Mouse (Mus musculus): ENCODE data around the gene Ppp1r15a. TPM values are rescaled to one million over a fixed set of nuclear protein-coding genes. Genes with fewer than 3 reads are reported as not detected.

Gene Ppp1r15a
- polyA plus RNA-seq, 1 experiment from 2014 or later: 14.2 TPM

- H3K9ac ChIP-seq (replicated peaks; ENCODE audit: low read depth, low read length): no peak overlapping the region
- no peaks in the 10 kb centered on the region for H3K9me3 ChIP-seq (ENCODE audit: control insufficient read depth, low read length)
- no peaks in the 10 kb centered on the region for H3K36me3 ChIP-seq (ENCODE audit: control insufficient read depth, insufficient read depth, low read length)
- H3K4me1 ChIP-seq (ENCODE audit: control insufficient read depth, insufficient read depth, low read length): no peaks in the 10 kb centered on the region
- H3K4me3 ChIP-seq (ENCODE audit: low read depth, low read length): no peak overlapping the region
- H3K27me3 ChIP-seq (ENCODE audit: control insufficient read depth, insufficient read depth, low read length): no peaks in the 10 kb centered on the region
- WGBS: 35% methylated on average over 16 of the region's 16 CpGs
- no peak for ATAC-seq (ENCODE audit: low read depth)
- H3K27ac ChIP-seq (ENCODE audit: low read depth, low read length): no peak overlapping the region
- H3K4me2 ChIP-seq (ENCODE audit: low read depth, low read length): no peak overlapping the region
Observed at GRCm38 (mm10) chr7:45515436-45515835, 10.6 kb downstream of the Ppp1r15a start.

DNA sequence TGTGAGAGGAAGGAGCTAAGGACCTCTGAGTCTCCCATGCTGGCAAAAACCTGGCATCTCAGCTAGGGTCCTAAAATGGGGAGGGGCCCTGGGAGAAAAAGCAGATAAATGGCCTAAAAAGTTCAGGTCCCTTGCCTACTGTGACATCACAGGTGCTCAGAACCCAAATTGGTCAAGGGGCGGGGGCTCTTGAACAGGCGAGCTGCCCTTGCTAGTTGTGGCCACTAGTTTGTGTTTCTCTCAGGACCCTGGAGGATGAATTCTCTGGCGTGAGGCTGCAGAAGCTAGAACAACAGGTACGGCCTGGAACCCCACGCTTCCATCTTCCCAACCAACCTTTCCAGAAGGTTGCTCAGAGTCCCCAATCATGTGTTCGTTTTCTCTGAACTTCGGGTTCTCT is 11.7 kb downstream of the Ppp1r15a start:
- H3K4me1 ChIP-seq (ENCODE audit: control insufficient read depth, insufficient read depth, low read length): peaks cover 3% of the 10 kb centered on the region
- 89% methylated on average over 7 of the region's 7 CpGs for WGBS

GRCm38 (mm10) chr7:45509912-45510787 is 15.9 kb downstream of the Ppp1r15a start, which contains the start of gene Nucb1:
TSS of gene Nucb1 (minus strand) at chr7:45510406.
- peak within 1 kb of the TSS; percentile 8 for H3K27ac ChIP-seq (ENCODE audit: low read depth, low read length)
- under 1% methylated on average over 44 of the region's 44 CpGs for WGBS
- no peaks in the 10 kb centered on the region for H3K9me3 ChIP-seq (ENCODE audit: control insufficient read depth, low read length)
- peak within 1 kb of the TSS; percentile 97 for H3K4me2 ChIP-seq (ENCODE audit: low read depth, low read length)
- peak within 1 kb of the TSS; percentile 68 for H3K4me3 ChIP-seq (ENCODE audit: low read depth, low read length)
- H3K4me1 ChIP-seq (ENCODE audit: control insufficient read depth, insufficient read depth, low read length): peaks cover 10% of the 10 kb centered on the region
- H3K9ac ChIP-seq (replicated peaks; ENCODE audit: low read depth, low read length): peak within 1 kb of the TSS; percentile 76
- no peaks in the 10 kb centered on the region for H3K27me3 ChIP-seq (ENCODE audit: control insufficient read depth, insufficient read depth, low read length)
- ATAC-seq (ENCODE audit: low read depth): peak; percentile 92
- no peaks in the 10 kb centered on the region for H3K36me3 ChIP-seq (ENCODE audit: control insufficient read depth, insufficient read depth, low read length)

More for the DNA sequence above, 11.7 kb downstream of the Ppp1r15a start:
- Histone ChIP-seq H3K4me2 (ENCODE audit: low read depth, low read length) (no peak overlapping the region), H3K27ac (ENCODE audit: low read depth, low read length) (no peak overlapping the region), H3K36me3 (ENCODE audit: control insufficient read depth, insufficient read depth, low read length) (no peaks in the 10 kb centered on the region), H3K9ac (replicated peaks; ENCODE audit: low read depth, low read length) (no peak overlapping the region), H3K27me3 (ENCODE audit: control insufficient read depth, insufficient read depth, low read length) (no peaks in the 10 kb centered on the region), H3K4me3 (ENCODE audit: low read depth, low read length) (no peak overlapping the region), H3K9me3 (ENCODE audit: control insufficient read depth, low read length) (no peaks in the 10 kb centered on the region)
- ATAC-seq (ENCODE audit: low read depth): no peak

GRCm38 (mm10) chr7:45509181-45509882 is 16.7 kb downstream of the Ppp1r15a start:
- H3K4me1 ChIP-seq (ENCODE audit: control insufficient read depth, insufficient read depth, low read length): peaks cover 10% of the 10 kb centered on the region
- 37% methylated on average over 19 of the region's 19 CpGs for WGBS
- peak overlapping the region; percentile 76 for H3K9ac ChIP-seq (replicated peaks; ENCODE audit: low read depth, low read length)
- no peak; the same call in none of the 2 replicates for ATAC-seq (ENCODE audit: low read depth)
- peak overlapping the region; percentile 97 for H3K4me2 ChIP-seq (ENCODE audit: low read depth, low read length)
- H3K27ac ChIP-seq (ENCODE audit: low read depth, low read length): peak overlapping the region; percentile 8; the same call in 1 of the 2 replicates
- no peaks in the 10 kb centered on the region for H3K9me3 ChIP-seq (ENCODE audit: control insufficient read depth, low read length)
- no peaks in the 10 kb centered on the region for H3K27me3 ChIP-seq (ENCODE audit: control insufficient read depth, insufficient read depth, low read length)
- H3K36me3 ChIP-seq (ENCODE audit: control insufficient read depth, insufficient read depth, low read length): no peaks in the 10 kb centered on the region
- H3K4me3 ChIP-seq (ENCODE audit: low read depth, low read length): peak overlapping the region; percentile 68

GRCm38 (mm10) chr7:45508561-45508960 is 17.5 kb downstream of the Ppp1r15a start:
- no peak overlapping the region for H3K4me3 ChIP-seq (ENCODE audit: low read depth, low read length)
- no peak for ATAC-seq (ENCODE audit: low read depth)
- no peak overlapping the region for H3K9ac ChIP-seq (replicated peaks; ENCODE audit: low read depth, low read length)
- H3K4me1 ChIP-seq (ENCODE audit: control insufficient read depth, insufficient read depth, low read length): peaks cover 10% of the 10 kb centered on the region
- H3K9me3 ChIP-seq (ENCODE audit: control insufficient read depth, low read length): no peaks in the 10 kb centered on the region
- no peaks in the 10 kb centered on the region for H3K36me3 ChIP-seq (ENCODE audit: control insufficient read depth, insufficient read depth, low read length)
- WGBS: 82% methylated on average over 6 of the region's 6 CpGs
- no peaks in the 10 kb centered on the region for H3K27me3 ChIP-seq (ENCODE audit: control insufficient read depth, insufficient read depth, low read length)
- no peak overlapping the region for H3K27ac ChIP-seq (ENCODE audit: low read depth, low read length)
- no peak overlapping the region; the same call in 1 of the 2 replicates for H3K4me2 ChIP-seq (ENCODE audit: low read depth, low read length)

DNA sequence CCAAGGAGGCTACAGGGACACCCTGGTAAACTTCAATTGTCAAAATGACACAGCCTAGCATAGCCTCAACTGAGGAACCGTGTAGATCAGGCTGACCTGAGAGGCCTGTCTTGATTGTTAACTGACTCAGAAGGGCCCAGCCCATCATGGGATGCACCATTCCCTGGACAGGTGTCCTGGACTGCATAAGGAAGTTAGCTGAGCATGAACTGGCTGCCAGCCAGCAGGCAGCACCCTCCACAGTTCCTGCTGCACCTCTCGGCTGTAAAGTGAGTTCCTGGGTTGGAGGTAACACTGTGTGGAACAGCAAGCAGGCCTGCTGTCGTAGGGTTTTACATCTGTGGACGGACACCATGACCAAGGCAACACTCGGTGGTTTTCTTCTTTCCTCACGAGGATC is 18.5 kb downstream of the Ppp1r15a start:
- ATAC-seq (ENCODE audit: low read depth): no peak
- Histone ChIP-seq H3K4me2 (ENCODE audit: low read depth, low read length) (no peak overlapping the region), H3K4me3 (ENCODE audit: low read depth, low read length) (no peak overlapping the region), H3K9ac (replicated peaks; ENCODE audit: low read depth, low read length) (no peak overlapping the region), H3K27ac (ENCODE audit: low read depth, low read length) (no peak overlapping the region), H3K27me3 (ENCODE audit: control insufficient read depth, insufficient read depth, low read length) (no peaks in the 10 kb centered on the region), H3K36me3 (ENCODE audit: control insufficient read depth, insufficient read depth, low read length) (0 out of 2 replicates have a peak, but pooled peaks cover 2% of the 10 kb centered on the region), H3K9me3 (ENCODE audit: control insufficient read depth, low read length) (no peaks in the 10 kb centered on the region), H3K4me1 (ENCODE audit: control insufficient read depth, insufficient read depth, low read length) (peaks cover 10% of the 10 kb centered on the region)
- WGBS: 91% methylated on average over 6 of the region's 6 CpGs

- Histone ChIP-seq H3K9ac (replicated peaks; ENCODE audit: low read depth, low read length) (no peak overlapping the region), H3K4me1 (ENCODE audit: control insufficient read depth, insufficient read depth, low read length) (no peaks in the 10 kb centered on the region), H3K4me3 (ENCODE audit: low read depth, low read length) (no peak overlapping the region), H3K36me3 (ENCODE audit: control insufficient read depth, insufficient read depth, low read length) (peaks cover 51% of the 10 kb centered on the region), H3K4me2 (ENCODE audit: low read depth, low read length) (no peak overlapping the region), H3K27ac (ENCODE audit: low read depth, low read length) (no peak overlapping the region), H3K27me3 (ENCODE audit: control insufficient read depth, insufficient read depth, low read length) (no peaks in the 10 kb centered on the region), H3K9me3 (ENCODE audit: control insufficient read depth, low read length) (no peaks in the 10 kb centered on the region)
- ATAC-seq (ENCODE audit: low read depth): no peak
- 99% methylated on average over 6 of the region's 6 CpGs for WGBS
Observed at GRCm38 (mm10) chr7:45498427-45498826, 27.6 kb downstream of the Ppp1r15a start.

GRCm38 (mm10) chr7:45494548-45494947 is 31.5 kb downstream of the Ppp1r15a start:
- ATAC-seq (ENCODE audit: low read depth): no peak
- H3K9me3 ChIP-seq (ENCODE audit: control insufficient read depth, low read length): no peaks in the 10 kb centered on the region
- peaks cover 4% of the 10 kb centered on the region; the same call in 1 of the 2 replicates for H3K4me1 ChIP-seq (ENCODE audit: control insufficient read depth, insufficient read depth, low read length)
- no peak overlapping the region for H3K27ac ChIP-seq (ENCODE audit: low read depth, low read length)
- peaks cover 55% of the 10 kb centered on the region for H3K36me3 ChIP-seq (ENCODE audit: control insufficient read depth, insufficient read depth, low read length)
- H3K4me2 ChIP-seq (ENCODE audit: low read depth, low read length): no peak overlapping the region
- no peak overlapping the region for H3K9ac ChIP-seq (replicated peaks; ENCODE audit: low read depth, low read length)
- H3K4me3 ChIP-seq (ENCODE audit: low read depth, low read length): no peak overlapping the region
- 86% methylated on average over 9 of the region's 9 CpGs for WGBS
- no peaks in the 10 kb centered on the region for H3K27me3 ChIP-seq (ENCODE audit: control insufficient read depth, insufficient read depth, low read length)

- H3K4me1 ChIP-seq (ENCODE audit: control insufficient read depth, insufficient read depth, low read length): peaks cover 4% of the 10 kb centered on the region; the same call in 1 of the 2 replicates
- H3K9ac ChIP-seq (replicated peaks; ENCODE audit: low read depth, low read length): no peak overlapping the region
- no peak overlapping the region for H3K4me3 ChIP-seq (ENCODE audit: low read depth, low read length)
- WGBS: 94% methylated on average over 5 of the region's 5 CpGs
- H3K27me3 ChIP-seq (ENCODE audit: control insufficient read depth, insufficient read depth, low read length): no peaks in the 10 kb centered on the region
- peaks cover 41% of the 10 kb centered on the region for H3K36me3 ChIP-seq (ENCODE audit: control insufficient read depth, insufficient read depth, low read length)
- H3K9me3 ChIP-seq (ENCODE audit: control insufficient read depth, low read length): no peaks in the 10 kb centered on the region
- no peak for ATAC-seq (ENCODE audit: low read depth)
- no peak overlapping the region for H3K4me2 ChIP-seq (ENCODE audit: low read depth, low read length)
- no peak overlapping the region for H3K27ac ChIP-seq (ENCODE audit: low read depth, low read length)
Observed at GRCm38 (mm10) chr7:45492951-45493350, 33.1 kb downstream of the Ppp1r15a start.
